Mouse (Mus musculus) MEL (cell line): ENCODE measurements around the gene Negr1. TPM values are rescaled to one million over a fixed set of nuclear protein-coding genes. Genes with fewer than 3 reads are reported as not detected.

Experiments used
- DNase-seq: peaks from one replicate; pipeline ENCODE4 v3.0.0; 2011; ENCODE audit warnings: low read depth, low spot score
- H3K27ac ChIP-seq: 2 replicates; pipeline ENCODE4 v1.5.1; 2012; ENCODE audit warnings: low read depth, mild to moderate bottlenecking, control low read depth, low read length, moderate library complexity; ENCODE audit not compliant: control insufficient read depth
- H3K27me3 ChIP-seq, 2 experiments: fragments of 150-350 bp in 1 of 2; sonication (generic) in 1 of 2; 2 replicates each; pipeline ENCODE4 v1.6.1; 2012; ENCODE audit warnings: low read length in 2 of 2, mild to moderate bottlenecking in 2 of 2, improper control_type of control experiment in 1 of 2, moderate library complexity in 1 of 2; ENCODE audit not compliant: insufficient read depth in 2 of 2, control insufficient read depth in 1 of 2
- H3K36me3 ChIP-seq, 2 experiments: 2 replicates each; pipeline ENCODE4 v1.6.1; 2012 to 2014; ENCODE audit warnings: low read length in 2 of 2, improper control_type of control experiment in 1 of 2, inconsistent platforms in 1 of 2, mild to moderate bottlenecking in 1 of 2; ENCODE audit not compliant: insufficient read depth in 2 of 2, control insufficient read depth in 1 of 2
- H3K4me1 ChIP-seq, 2 experiments: fragments of 150-350 bp in 1 of 2; sonication (generic) in 1 of 2; 2 replicates each; pipeline ENCODE4 v1.6.1; 2012; ENCODE audit warnings: low read length in 2 of 2, improper control_type of control experiment in 1 of 2, mild to moderate bottlenecking in 1 of 2; ENCODE audit not compliant: insufficient read depth in 2 of 2, control insufficient read depth in 1 of 2
- H3K4me3 ChIP-seq, 2 experiments: fragments of 150-350 bp in 1 of 2; sonication (generic) in 1 of 2; 2 replicates each; pipeline ENCODE4 v1.5.1; 2012; ENCODE audit warnings: low read depth in 2 of 2, low read length in 2 of 2, mild to moderate bottlenecking in 2 of 2, moderate library complexity in 2 of 2, control low read depth in 1 of 2, improper control_type of control experiment in 1 of 2; ENCODE audit not compliant: control insufficient read depth in 1 of 2, insufficient read depth in 1 of 2
- H3K79me2 ChIP-seq: 2 replicates; pipeline ENCODE4 v1.6.1; 2012; ENCODE audit warnings: mild to moderate bottlenecking, low read length, moderate library complexity; ENCODE audit not compliant: control insufficient read depth, poor library complexity, insufficient read depth
- H3K9ac ChIP-seq: 2 replicates; pipeline ENCODE4 v1.6.1; 2012; ENCODE audit warnings: low read depth, mild to moderate bottlenecking, control low read depth, low read length, moderate library complexity; ENCODE audit not compliant: control insufficient read depth, poor library complexity, severe bottlenecking
- H3K9me3 ChIP-seq: fragments of 150-350 bp; sonication (generic); replicated peaks from 2 replicates; pipeline ENCODE4 v1.6.1; 2012; ENCODE audit warnings: mild to moderate bottlenecking, low read length, improper control_type of control experiment, moderate library complexity; ENCODE audit not compliant: insufficient read depth
- CHD1 ChIP-seq: IDR thresholded peaks from 2 replicates; pipeline ENCODE4 v1.6.1; 2012; ENCODE audit warnings: low read depth, mild to moderate bottlenecking, inconsistent platforms, low read length, improper control_type of control experiment
- CTCF ChIP-seq, 3 experiments: IDR thresholded peaks in 2 of 3; conservative IDR thresholded peaks in 1 of 3; 2 replicates each; pipeline ENCODE4 v1.5.1; 2011 to 2012; ENCODE audit warnings: low read length in 3 of 3, low read depth in 2 of 3, mild to moderate bottlenecking in 2 of 3, improper control_type of control experiment in 1 of 3, inconsistent platforms in 1 of 3, mixed read lengths in 1 of 3, moderate library complexity in 1 of 3; ENCODE audit not compliant: control insufficient read depth in 1 of 3, insufficient read depth in 1 of 3, poor library complexity in 1 of 3, severe bottlenecking in 1 of 3
- ELF1 ChIP-seq: IDR thresholded peaks from 2 replicates; pipeline ENCODE4 v1.6.1; 2014; ENCODE audit warnings: low read depth, mild to moderate bottlenecking, inconsistent platforms, low read length, improper control_type of control experiment, moderate library complexity
- EP300 ChIP-seq, 2 experiments: IDR thresholded peaks; 2 replicates each; pipeline ENCODE4 v1.6.1; 2011; ENCODE audit warnings: improper control_type of control experiment in 2 of 2, low read length in 2 of 2, low read depth in 1 of 2, mild to moderate bottlenecking in 1 of 2
- JUND ChIP-seq: IDR thresholded peaks from 2 replicates; pipeline ENCODE4 v1.6.1; 2011; ENCODE audit warnings: low read depth, mild to moderate bottlenecking, improper control_type of control experiment, low read length
- MAFK ChIP-seq: IDR thresholded peaks from 2 replicates; pipeline ENCODE4 v1.6.1; 2011; ENCODE audit warnings: low read depth, mild to moderate bottlenecking, low read length, improper control_type of control experiment, borderline replicate concordance
- MAZ ChIP-seq: IDR thresholded peaks from 2 replicates; pipeline ENCODE4 v1.6.1; 2012; ENCODE audit warnings: low read depth, mild to moderate bottlenecking, inconsistent platforms, low read length, improper control_type of control experiment
- MXI1 ChIP-seq: IDR thresholded peaks from 2 replicates; pipeline ENCODE4 v1.6.1; 2011; ENCODE audit warnings: mild to moderate bottlenecking, low read depth, low read length, improper control_type of control experiment
- NELFE ChIP-seq: IDR thresholded peaks from 2 replicates; pipeline ENCODE4 v1.6.1; 2011; ENCODE audit warnings: low read depth, low read length, improper control_type of control experiment
- NRF1 ChIP-seq: IDR thresholded peaks from 2 replicates; pipeline ENCODE4 v1.6.1; 2014; ENCODE audit warnings: low read depth, mild to moderate bottlenecking, inconsistent platforms, low read length, improper control_type of control experiment, moderate library complexity; ENCODE audit not compliant: poor library complexity, insufficient read depth, severe bottlenecking
- POLR2A ChIP-seq, 2 experiments: IDR thresholded peaks; 2 replicates each; pipeline ENCODE4 v1.6.1; 2011 to 2012; ENCODE audit warnings: low read length in 2 of 2, mild to moderate bottlenecking in 2 of 2, control low read depth in 1 of 2, improper control_type of control experiment in 1 of 2, low read depth in 1 of 2, moderate library complexity in 1 of 2; ENCODE audit not compliant: control insufficient read depth in 1 of 2, insufficient read depth in 1 of 2, poor library complexity in 1 of 2
- POLR2AphosphoS2 ChIP-seq: IDR thresholded peaks from 2 replicates; pipeline ENCODE4 v1.6.1; 2011; ENCODE audit warnings: low read length, improper control_type of control experiment
- POLR2AphosphoS5 ChIP-seq: IDR thresholded peaks from 2 replicates; pipeline ENCODE4 v1.6.1; 2012; ENCODE audit warnings: low read depth, borderline replicate concordance, mild to moderate bottlenecking, inconsistent platforms, low read length, moderate library complexity, mixed read lengths
- RAD21 ChIP-seq: IDR thresholded peaks from 2 replicates; pipeline ENCODE4 v1.6.1; 2011; ENCODE audit warnings: mild to moderate bottlenecking, low read depth, low read length, improper control_type of control experiment
- SIN3A ChIP-seq: IDR thresholded peaks from 2 replicates; pipeline ENCODE4 v1.6.1; 2012; ENCODE audit warnings: low read length, improper control_type of control experiment, inconsistent platforms
- SMC3 ChIP-seq: IDR thresholded peaks from 2 replicates; pipeline ENCODE4 v1.6.1; 2011; ENCODE audit warnings: low read depth, low read length, improper control_type of control experiment
- UBTF ChIP-seq: IDR thresholded peaks from 2 replicates; pipeline ENCODE4 v1.6.1; 2012; ENCODE audit warnings: low read depth, mild to moderate bottlenecking, inconsistent platforms, low read length, improper control_type of control experiment, moderate library complexity, borderline replicate concordance; ENCODE audit not compliant: insufficient read depth
- ZC3H11A ChIP-seq: IDR thresholded peaks from 2 replicates; pipeline ENCODE4 v1.6.1; 2012; ENCODE audit warnings: low read depth, mild to moderate bottlenecking, inconsistent platforms, low read length, improper control_type of control experiment
- ZKSCAN1 ChIP-seq: IDR thresholded peaks from 2 replicates; pipeline ENCODE4 v1.6.1; 2012; ENCODE audit warnings: low read depth, mild to moderate bottlenecking, inconsistent platforms, low read length, improper control_type of control experiment, moderate library complexity
- ZNF384 ChIP-seq: IDR thresholded peaks from 2 replicates; pipeline ENCODE4 v1.6.1; 2012; ENCODE audit warnings: low read depth, mild to moderate bottlenecking, inconsistent platforms, low read length, improper control_type of control experiment
- polyA plus RNA-seq, 2 experiments: library from polyadenylated mRNA; stranded (reverse) in 1 of 2; unstranded in 1 of 2; fragments of >175 nt in 1 of 2; fragments of >200 nt in 1 of 2; gene quantifications; 2 replicates each; pipeline versions ENCODE4 v1.2.1 to v1.2.4; 2012; ENCODE audit warnings: low replicate concordance in 2 of 2, low read depth in 1 of 2; ENCODE audit not compliant: insufficient read length in 2 of 2, insufficient read depth in 1 of 2, missing spikeins in 1 of 2
- total RNA-seq: library from RNA; depleted of rRNA; stranded (reverse); fragments of 300-350 nt; gene quantifications from 2 replicates; pipeline ENCODE4 v1.2.3, GENCODE M21; 2012

The Negr1 gene
- total and polyA plus RNA-seq, 3 experiments = not detected

- no peaks in the 10 kb centered on the region for H3K79me2 ChIP-seq
- no peaks in the 10 kb centered on the region for H3K36me3 ChIP-seq
- H3K9ac ChIP-seq = no peak overlapping the region
- H3K4me3 ChIP-seq = no peak overlapping the region
- no peak overlapping the region for H3K27ac ChIP-seq
- no peak for DNase-seq
- TF ChIP-seq NRF1 (no peak), JUND (no peak), ZC3H11A (no peak)
- no peaks in the 10 kb centered on the region for H3K4me1 ChIP-seq
- no peaks in the 10 kb centered on the region for H3K9me3 ChIP-seq
- H3K27me3 ChIP-seq = no peaks in the 10 kb centered on the region
Observed at GRCm38 (mm10) chr3:156632942-156633341, 71.3 kb downstream of the Negr1 start.

GRCm38 (mm10) chr3:156639382-156639781 lies 77.8 kb downstream of the Negr1 start:
- Histone ChIP-seq H3K4me1 (no peaks in the 10 kb centered on the region), H3K27ac (no peak overlapping the region), H3K4me3 (no peak overlapping the region), H3K36me3 (no peaks in the 10 kb centered on the region), H3K27me3 (no peaks in the 10 kb centered on the region), H3K79me2 (no peaks in the 10 kb centered on the region), H3K9ac (no peak overlapping the region), H3K9me3 (no peaks in the 10 kb centered on the region)
- TF ChIP-seq CHD1 = no peak
- TF ChIP-seq EP300 (IDR thresholded peaks at IDR 0.05; ENCODE audit: low read depth in 1 of 2, low read length in 2 of 2) = no peak
- TF ChIP-seq UBTF = no peak
- DNase-seq = no peak

- Histone ChIP-seq H3K4me3 (no peak overlapping the region), H3K27me3 (no peaks in the 10 kb centered on the region), H3K36me3 (no peaks in the 10 kb centered on the region), H3K27ac (no peak overlapping the region), H3K9ac (no peak overlapping the region), H3K4me1 (no peaks in the 10 kb centered on the region), H3K9me3 (no peaks in the 10 kb centered on the region), H3K79me2 (no peaks in the 10 kb centered on the region)
- DNase-seq = peak; percentile 32
- TF ChIP-seq MAZ (no peak), SMC3 (peak; percentile 54), POLR2AphosphoS5 (no peak), ZNF384 (no peak), EP300 (IDR thresholded peaks at IDR 0.05; ENCODE audit: low read depth in 1 of 2, low read length in 2 of 2) (no peak), MAFK (no peak), ELF1 (no peak), RAD21 (peak; percentile 26), POLR2AphosphoS2 (no peak), ZKSCAN1 (no peak), CTCF (IDR thresholded peaks at IDR 0.05 in 2 of 3, conservative IDR thresholded peaks at IDR 0.05 in 1 of 3; ENCODE audit: control insufficient read depth in 1 of 3, insufficient read depth in 1 of 3, low read depth in 2 of 3, low read length in 3 of 3, poor library complexity in 1 of 3, severe bottlenecking in 1 of 3) (peak; percentile 40 to 49 (median 46); a peak in 5 of 6 replicates), POLR2A (IDR thresholded peaks at IDR 0.05; ENCODE audit: control insufficient read depth in 1 of 2, insufficient read depth in 1 of 2, low read depth in 1 of 2, low read length in 2 of 2, poor library complexity in 1 of 2) (no peak), MXI1 (no peak), ZC3H11A (no peak), SIN3A (no peak), NELFE (no peak)
Observed at GRCm38 (mm10) chr3:156643710-156644363, 82.2 kb downstream of the Negr1 start.
